Mouse (Mus musculus): Measurements from ENCODE around the gene Copz2. TPM values are rescaled to one million over a fixed set of nuclear protein-coding genes. Genes with fewer than 3 reads are reported as not detected.
A peak's percentile ranks its signal among the peaks of the same experiment; 100 is the strongest.

The Copz2 gene
- polyA plus RNA-seq, 1 experiment from 2014 or later, result 19.7 TPM

DNA sequence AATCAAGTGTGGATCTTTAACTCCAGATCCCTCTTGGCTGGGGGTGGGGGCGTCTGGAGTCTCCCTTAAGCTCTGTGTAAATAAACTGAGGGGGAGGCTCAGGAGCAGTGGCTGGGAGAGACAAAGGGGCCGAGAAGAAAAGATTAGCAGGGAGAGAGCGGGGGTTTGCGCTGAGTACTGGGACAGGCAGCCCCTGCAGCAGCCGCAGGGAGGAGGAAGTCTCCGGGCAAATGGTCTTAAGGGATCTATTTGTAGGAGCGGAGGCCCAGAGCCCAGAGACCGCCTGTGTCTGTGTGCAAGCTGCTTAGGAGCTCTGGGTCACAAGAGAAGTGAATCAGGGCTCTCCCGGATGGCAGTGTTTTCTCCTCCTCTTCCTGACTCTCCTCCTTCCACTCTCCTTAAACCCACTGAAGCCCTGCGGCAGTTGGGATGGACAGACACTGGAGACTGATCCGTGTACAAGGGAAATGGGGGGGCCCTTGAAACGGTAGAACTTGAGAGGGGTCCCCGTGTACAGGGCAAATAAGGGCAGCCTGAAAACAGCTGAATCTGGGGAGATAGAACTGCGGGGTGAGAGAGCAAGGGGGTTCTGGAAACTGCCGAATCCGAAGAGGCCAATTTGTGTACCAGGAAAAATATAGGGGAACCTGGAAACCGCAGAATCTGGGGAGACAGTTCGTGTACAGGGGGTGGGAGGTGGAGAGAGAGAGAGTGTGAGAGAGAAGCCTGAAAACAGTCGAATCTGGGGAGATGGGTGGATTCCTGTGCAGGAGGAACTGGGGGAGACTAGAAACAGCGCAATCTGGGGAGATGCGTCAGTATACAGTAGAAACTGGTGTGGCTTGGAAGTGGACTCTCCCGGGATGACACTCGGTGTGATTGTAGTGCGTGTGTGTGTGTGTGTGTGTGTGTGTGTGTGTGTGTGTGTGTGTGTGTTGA lies 23.0 kb downstream of the Copz2 start:
- peaks cover 59% of the 10 kb centered on the region for H3K4me1 ChIP-seq (replicated peaks)
- WGBS, result 1% methylated on average over 24 of the region's 24 CpGs
- H3K36me3 ChIP-seq, result no peaks in the 10 kb centered on the region
- H3K27me3 ChIP-seq, result no peaks in the 10 kb centered on the region
- ATAC-seq, result peak; percentile 18
- H3K27ac ChIP-seq, result peak overlapping the region; percentile 100
- peak overlapping the region; percentile 50 for H3K9ac ChIP-seq (replicated peaks)
- H3K4me2 ChIP-seq (replicated peaks), result peak overlapping the region; percentile 40
- no peak overlapping the region for H3K4me3 ChIP-seq (replicated peaks)
- no peaks in the 10 kb centered on the region for H3K9me3 ChIP-seq

DNA sequence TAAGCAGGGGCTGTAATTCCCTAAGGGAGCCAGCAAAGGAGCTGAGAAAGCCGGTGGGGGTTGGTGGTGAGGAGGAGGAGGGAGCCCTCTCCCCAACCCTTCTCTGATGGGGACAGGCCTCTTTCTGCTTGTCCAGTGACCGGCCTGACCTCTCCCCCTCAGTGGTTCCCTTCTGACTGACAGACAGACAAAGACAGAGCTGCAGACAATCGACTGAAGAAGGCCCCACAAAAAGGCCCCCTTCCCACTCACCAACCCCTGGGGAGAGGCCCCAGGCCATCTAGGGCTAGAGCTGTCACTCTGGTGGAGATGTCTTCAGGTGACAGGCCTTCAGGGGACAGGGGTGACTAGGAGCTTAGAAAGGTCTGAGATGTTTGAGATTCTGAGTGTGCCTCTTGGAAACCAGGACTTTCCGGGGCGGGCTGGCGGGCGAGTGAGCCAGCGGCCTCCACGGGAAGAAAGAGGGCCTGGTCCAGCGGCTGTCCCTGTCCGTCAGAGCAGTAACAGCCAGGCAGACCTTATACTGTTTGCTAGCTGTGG lies 24.0 kb downstream of the Copz2 start:
- Histone ChIP-seq H3K4me2 (replicated peaks) (peak overlapping the region; percentile 40), H3K27me3 (no peaks in the 10 kb centered on the region), H3K36me3 (no peaks in the 10 kb centered on the region), H3K9me3 (no peaks in the 10 kb centered on the region), H3K9ac (replicated peaks) (peak overlapping the region; percentile 50), H3K4me1 (replicated peaks) (peaks cover 69% of the 10 kb centered on the region), H3K27ac (peak overlapping the region; percentile 100), H3K4me3 (replicated peaks) (no peak overlapping the region)
- WGBS, result 4% methylated on average over 11 of the region's 11 CpGs
- ATAC-seq, result no peak

DNA sequence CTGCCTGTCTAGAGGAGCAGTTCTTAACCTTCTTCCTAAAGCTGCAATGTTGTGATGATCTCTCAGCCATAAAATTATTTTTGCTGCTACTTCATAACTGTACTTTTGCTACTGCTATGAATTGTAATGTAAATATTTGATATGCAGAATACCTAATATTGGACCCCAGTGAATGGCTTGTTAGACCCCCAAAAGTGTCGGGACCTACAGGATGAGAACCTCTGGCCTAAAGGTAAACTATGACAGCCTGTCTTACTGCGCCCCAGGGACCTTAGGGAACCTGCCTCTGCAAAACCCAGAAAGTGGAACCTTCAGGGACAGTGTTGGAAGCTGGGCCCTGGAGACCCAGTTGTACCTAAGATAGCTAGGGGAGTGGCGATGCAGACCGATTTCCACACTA lies 25.6 kb downstream of the Copz2 start:
- peak overlapping the region; percentile 100 for H3K27ac ChIP-seq
- no peaks in the 10 kb centered on the region for H3K36me3 ChIP-seq
- H3K4me1 ChIP-seq (replicated peaks), result peaks cover 79% of the 10 kb centered on the region
- H3K4me2 ChIP-seq (replicated peaks), result peak overlapping the region; percentile 52
- no peak for ATAC-seq
- 0 out of 2 replicates have a peak overlapping the region, but pooled peaks have one; percentile 15 for H3K4me3 ChIP-seq (replicated peaks)
- H3K9ac ChIP-seq (replicated peaks), result 0 out of 2 replicates have a peak overlapping the region, but pooled peaks have one; percentile 30
- no peaks in the 10 kb centered on the region for H3K27me3 ChIP-seq
- 6% methylated on average over 4 of the region's 4 CpGs for WGBS
- H3K9me3 ChIP-seq, result no peaks in the 10 kb centered on the region

DNA sequence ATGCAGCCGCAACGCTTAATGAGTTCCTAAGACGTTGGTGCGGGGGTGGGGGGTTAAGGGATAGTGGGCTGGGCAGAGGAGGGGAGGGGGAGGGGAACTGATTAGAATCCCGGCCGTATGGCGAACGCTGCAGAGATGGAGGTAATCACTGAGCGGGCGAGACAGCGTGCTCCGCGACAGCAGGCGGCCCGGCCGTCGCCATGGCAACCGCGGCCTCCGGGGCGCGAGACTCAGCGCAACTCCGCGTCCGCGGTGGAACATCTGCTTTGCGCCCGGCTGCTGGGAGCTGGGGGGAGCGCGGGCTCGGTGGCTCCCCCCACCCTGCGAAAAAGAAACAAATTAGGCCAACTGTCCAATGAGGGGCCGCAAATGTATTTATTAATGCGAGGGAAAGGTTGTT lies 26.1 kb downstream of the Copz2 start:
- Histone ChIP-seq H3K27ac (peak overlapping the region; percentile 100), H3K27me3 (no peaks in the 10 kb centered on the region), H3K4me2 (replicated peaks) (peak overlapping the region; percentile 52), H3K9me3 (no peaks in the 10 kb centered on the region), H3K9ac (replicated peaks) (peak overlapping the region; percentile 72; the same call in 1 of the 2 replicates), H3K36me3 (no peaks in the 10 kb centered on the region), H3K4me3 (replicated peaks) (peak overlapping the region; percentile 15; the same call in 1 of the 2 replicates), H3K4me1 (replicated peaks) (peaks cover 79% of the 10 kb centered on the region)
- 0% methylated on average over 31 of the region's 35 CpGs for WGBS
- peak; percentile 89 for ATAC-seq

DNA sequence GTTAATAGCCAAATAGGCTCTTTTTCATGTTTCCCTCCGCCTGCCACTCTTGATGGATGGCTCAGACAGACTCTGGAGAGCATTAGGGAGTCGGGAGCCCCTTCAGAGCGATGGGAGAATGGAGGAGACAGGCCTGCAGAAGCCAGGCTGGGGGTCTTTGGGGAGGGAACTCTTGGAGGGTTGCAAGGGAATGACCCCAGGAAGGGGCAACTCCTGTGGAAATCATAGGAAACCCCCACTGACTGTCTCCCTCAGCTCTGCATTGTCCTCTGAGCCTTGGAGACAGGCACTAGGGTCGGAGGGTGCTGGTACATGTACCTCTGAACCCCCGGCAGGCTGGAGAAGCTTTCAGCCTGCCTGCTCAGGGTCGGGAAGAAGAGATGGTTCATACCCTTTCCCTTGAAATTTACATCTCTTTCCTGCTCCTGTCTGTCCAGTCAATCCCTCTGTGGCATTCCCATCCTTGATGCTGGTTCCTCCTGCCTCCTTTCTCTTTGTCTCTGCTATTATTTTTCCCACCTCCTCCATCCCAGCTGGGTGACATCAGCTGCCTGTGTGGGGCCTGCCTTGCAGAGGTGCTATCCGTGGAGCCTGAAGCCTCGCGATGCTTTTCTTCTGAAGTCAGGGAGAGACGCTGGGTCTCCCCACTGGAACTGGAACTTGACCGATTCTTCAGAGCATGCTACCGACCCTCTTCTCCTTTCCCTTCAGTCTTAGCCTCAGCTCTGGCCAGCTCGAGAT lies 26.8 kb downstream of the Copz2 start:
- peak overlapping the region; percentile 100 for H3K27ac ChIP-seq
- no peaks in the 10 kb centered on the region for H3K27me3 ChIP-seq
- peak overlapping the region; percentile 15; the same call in 1 of the 2 replicates for H3K4me3 ChIP-seq (replicated peaks)
- H3K9me3 ChIP-seq, result no peaks in the 10 kb centered on the region
- peak; percentile 81 for ATAC-seq
- H3K36me3 ChIP-seq, result no peaks in the 10 kb centered on the region
- peaks cover 77% of the 10 kb centered on the region for H3K4me1 ChIP-seq (replicated peaks)
- WGBS, result 1% methylated on average over 13 of the region's 13 CpGs
- H3K4me2 ChIP-seq (replicated peaks), result peak overlapping the region; percentile 52
- H3K9ac ChIP-seq (replicated peaks), result peak overlapping the region; percentile 72

DNA sequence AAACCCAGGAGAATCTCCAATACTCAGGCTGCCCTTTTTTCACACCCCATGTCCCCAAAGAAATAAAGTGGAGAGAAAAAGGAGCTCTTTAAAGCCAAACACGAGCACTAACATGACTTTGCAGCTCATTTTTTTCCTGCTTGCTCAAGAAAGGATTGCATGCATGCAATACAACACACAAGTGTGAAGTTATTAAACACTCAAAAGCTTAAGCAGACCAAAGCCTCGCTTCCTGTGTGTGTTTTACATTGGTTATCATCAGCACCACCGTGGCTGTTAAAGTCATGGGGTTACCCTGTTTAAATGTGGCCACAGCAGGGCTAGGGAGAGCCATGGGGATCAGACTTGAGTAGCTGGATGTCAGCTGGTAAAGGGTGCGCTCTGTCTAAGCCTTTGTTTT lies 27.4 kb downstream of the Copz2 start:
- Histone ChIP-seq H3K27ac (peak overlapping the region; percentile 100), H3K9ac (replicated peaks) (peak overlapping the region; percentile 72)
- WGBS, result 25% methylated on average over 4 of the region's 4 CpGs

DNA sequence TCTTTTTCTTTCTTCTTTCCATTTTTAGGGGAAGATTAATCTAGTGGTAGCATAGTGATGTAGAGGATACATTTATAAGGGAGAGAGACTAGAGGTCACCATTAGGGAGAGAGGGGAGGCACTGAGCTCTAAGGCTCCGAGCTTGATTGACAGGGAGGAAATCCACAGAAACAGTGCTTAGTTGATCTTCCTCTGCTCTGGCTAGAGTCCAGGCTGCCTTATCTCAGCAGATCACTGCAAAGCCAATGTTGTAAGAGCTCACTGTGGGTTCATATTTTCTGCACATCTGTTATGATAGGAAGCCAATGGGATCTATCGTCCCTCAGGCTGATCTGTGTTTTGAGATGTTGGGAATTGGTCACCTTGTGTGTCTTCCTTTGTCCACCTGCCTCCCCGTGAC lies 29.0 kb downstream of the Copz2 start:
- Histone ChIP-seq H3K27me3 (no peaks in the 10 kb centered on the region), H3K4me1 (replicated peaks) (peaks cover 55% of the 10 kb centered on the region), H3K36me3 (no peaks in the 10 kb centered on the region), H3K27ac (peak overlapping the region; percentile 100), H3K4me2 (replicated peaks) (no peak overlapping the region), H3K9me3 (no peaks in the 10 kb centered on the region), H3K9ac (replicated peaks) (no peak overlapping the region), H3K4me3 (replicated peaks) (no peak overlapping the region)
- WGBS, result 27% methylated on average over 3 of the region's 3 CpGs
- ATAC-seq, result no peak

More for the DNA sequence above, 27.4 kb downstream of the Copz2 start:
- peaks cover 71% of the 10 kb centered on the region for H3K4me1 ChIP-seq (replicated peaks)
- H3K4me3 ChIP-seq (replicated peaks), result no peak overlapping the region
- no peaks in the 10 kb centered on the region for H3K36me3 ChIP-seq
- H3K4me2 ChIP-seq (replicated peaks), result peak overlapping the region; percentile 52
- no peak for ATAC-seq
- H3K27me3 ChIP-seq, result no peaks in the 10 kb centered on the region
- no peaks in the 10 kb centered on the region for H3K9me3 ChIP-seq

DNA sequence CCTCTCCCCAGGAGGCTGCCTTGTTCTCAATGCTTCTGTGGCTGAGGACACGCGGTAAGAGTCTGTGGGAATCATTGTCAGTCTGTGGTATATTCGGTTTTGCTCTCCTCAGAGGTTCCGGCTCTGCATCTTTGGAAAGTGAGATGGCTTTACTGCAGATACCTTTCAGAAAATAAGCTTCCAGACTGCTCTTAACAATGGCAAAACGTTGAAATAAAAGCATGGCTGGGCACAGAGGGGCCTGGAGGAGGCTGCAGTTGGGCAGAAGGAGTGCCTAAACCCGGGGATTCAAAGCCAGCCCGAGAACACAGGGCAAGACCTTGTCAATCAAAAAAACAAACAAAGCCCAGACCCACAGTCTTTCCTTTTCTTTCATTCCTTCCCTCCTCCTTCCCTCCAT lies 29.7 kb downstream of the Copz2 start:
- H3K36me3 ChIP-seq, result no peaks in the 10 kb centered on the region
- H3K4me2 ChIP-seq (replicated peaks), result no peak overlapping the region
- H3K9me3 ChIP-seq, result no peaks in the 10 kb centered on the region
- H3K4me3 ChIP-seq (replicated peaks), result no peak overlapping the region
- ATAC-seq, result no peak
- WGBS, result 3% methylated on average over 7 of the region's 7 CpGs
- H3K9ac ChIP-seq (replicated peaks), result 0 out of 2 replicates have a peak overlapping the region, but pooled peaks have one; percentile 14
- peak overlapping the region; percentile 100 for H3K27ac ChIP-seq
- peaks cover 48% of the 10 kb centered on the region for H3K4me1 ChIP-seq (replicated peaks)
- H3K27me3 ChIP-seq, result no peaks in the 10 kb centered on the region

DNA sequence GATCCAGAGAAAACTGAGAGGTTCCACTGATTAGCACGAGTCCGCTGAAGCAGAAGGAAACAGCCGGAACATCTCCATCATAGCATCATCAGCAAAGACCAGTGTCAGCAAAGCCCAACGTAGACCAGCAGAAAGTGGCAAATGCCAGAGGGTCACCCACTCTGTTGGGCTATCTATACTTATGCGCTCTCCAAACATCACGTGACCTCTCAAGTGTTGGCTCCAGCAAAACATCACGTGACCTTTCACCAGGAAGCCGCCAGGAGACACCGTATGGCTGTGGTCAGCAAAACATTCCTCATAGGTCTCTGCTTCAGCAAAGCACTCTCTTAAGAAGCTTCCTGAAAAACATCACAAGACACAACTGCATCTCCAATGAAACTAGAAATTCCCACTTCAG lies 30.6 kb downstream of the Copz2 start:
- Histone ChIP-seq H3K4me3 (replicated peaks) (no peak overlapping the region), H3K36me3 (no peaks in the 10 kb centered on the region), H3K27ac (peak overlapping the region; percentile 100; the same call in 1 of the 2 replicates), H3K9ac (replicated peaks) (no peak overlapping the region), H3K9me3 (no peaks in the 10 kb centered on the region), H3K27me3 (no peaks in the 10 kb centered on the region), H3K4me1 (replicated peaks) (peaks cover 46% of the 10 kb centered on the region), H3K4me2 (replicated peaks) (no peak overlapping the region)
- 94% methylated on average over 9 of the region's 9 CpGs for WGBS
- no peak for ATAC-seq

DNA sequence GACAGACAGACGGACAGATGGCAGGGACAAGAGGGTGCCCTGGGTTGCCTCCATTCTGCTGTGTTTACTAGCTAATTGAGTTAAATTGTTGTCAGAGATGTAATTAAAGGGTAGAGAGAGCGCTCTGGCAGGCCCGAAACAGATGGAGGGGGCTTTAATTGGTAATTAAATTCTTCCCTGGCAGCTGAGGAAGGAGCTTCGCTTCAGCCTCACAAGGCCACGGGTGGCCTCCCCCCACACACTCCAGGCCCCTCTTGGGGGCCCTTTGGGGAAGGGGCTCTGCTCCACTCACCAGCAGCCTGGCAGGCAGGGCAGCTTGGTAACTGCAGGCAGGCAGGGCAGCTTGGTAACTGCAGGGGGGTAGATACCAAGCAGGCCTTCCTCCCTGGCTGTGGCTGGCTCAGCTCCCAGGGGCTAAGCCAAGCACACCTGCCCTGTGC lies 36.3 kb downstream of the Copz2 start:
- H3K4me3 ChIP-seq (replicated peaks), result no peak overlapping the region
- H3K27ac ChIP-seq, result peak overlapping the region; percentile 93
- no peaks in the 10 kb centered on the region for H3K9me3 ChIP-seq
- H3K9ac ChIP-seq (replicated peaks), result peak overlapping the region; percentile 36; the same call in 1 of the 2 replicates
- 17% methylated on average over 5 of the region's 5 CpGs for WGBS
- H3K36me3 ChIP-seq, result no peaks in the 10 kb centered on the region
- ATAC-seq, result peak; percentile 93
- 0 out of 2 replicates have a peak overlapping the region, but pooled peaks have one; percentile 3 for H3K4me2 ChIP-seq (replicated peaks)
- H3K27me3 ChIP-seq, result no peaks in the 10 kb centered on the region
- H3K4me1 ChIP-seq (replicated peaks), result peaks cover 29% of the 10 kb centered on the region

DNA sequence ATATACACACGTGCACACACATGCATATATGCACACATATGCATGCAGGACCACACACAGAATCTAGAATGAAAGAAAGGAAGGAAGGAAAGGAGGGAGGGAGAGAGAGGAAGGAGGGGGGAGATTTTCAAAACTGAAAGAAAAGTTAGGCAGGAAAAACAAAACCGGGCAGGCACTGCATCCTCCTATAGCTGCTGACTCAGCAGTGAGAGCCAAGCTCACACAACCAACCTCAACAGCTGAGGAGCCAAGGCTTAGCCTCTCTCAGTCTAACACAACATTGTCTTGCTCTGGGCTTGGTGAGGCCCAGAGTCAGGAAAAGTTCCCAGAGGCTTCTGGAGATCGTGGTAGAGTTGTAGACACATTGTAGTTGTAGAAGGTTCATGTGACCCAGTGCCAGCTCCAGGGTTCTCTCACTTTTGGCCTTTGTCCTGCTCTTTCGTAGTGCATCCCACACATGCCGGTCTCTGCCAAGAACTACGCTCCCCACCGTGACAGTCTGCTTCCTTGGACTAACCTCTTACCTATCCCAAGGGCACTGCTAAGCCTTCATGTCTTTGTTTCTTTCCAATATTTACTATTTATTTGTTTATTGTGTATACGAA lies 37.4 kb downstream of the Copz2 start:
- Histone ChIP-seq H3K9me3 (no peaks in the 10 kb centered on the region), H3K4me2 (replicated peaks) (no peak overlapping the region), H3K27ac (peak overlapping the region; percentile 93), H3K36me3 (no peaks in the 10 kb centered on the region), H3K4me1 (replicated peaks) (peaks cover 34% of the 10 kb centered on the region), H3K27me3 (no peaks in the 10 kb centered on the region), H3K9ac (replicated peaks) (no peak overlapping the region; the same call in 1 of the 2 replicates), H3K4me3 (replicated peaks) (no peak overlapping the region)
- no peak for ATAC-seq
- 84% methylated on average over 8 of the region's 8 CpGs for WGBS

Data from midbrain, embryonic 13.5 days (tissue).